Mouse (Mus musculus) urinary bladder, postnatal 36 days (tissue): ENCODE measurements at regions not wholly inside any gene's neighbourhood (a gene's known extent, or its start where the extent isn't known, plus 50 kb on each side); places are given as distances from the start of the nearest gene placed in this dataset.

ENCODE experiments used
- DNase-seq, 2 experiments: peaks; one replicate each; pipeline ENCODE4 v3.0.0; 2022; ENCODE audit warnings: low spot score in 2 of 2, mixed read lengths in 1 of 2

- DNase-seq = peak in 1 of 2 experiments; percentile 1
Measured at GRCm38 (mm10) chr13:61710823-61711222, 140.9 kb upstream of the Cts3 start.

GRCm38 (mm10) chr13:61665729-61666128 is 95.8 kb upstream of the Cts3 start:
- DNase-seq = no peak
